In genomic region chr17:8285056-8285455, GRCm38 (mm10) we compare ENCODE assay signal across 8 mouse cellular contexts. TPM values are rescaled to one million over a fixed set of nuclear protein-coding genes. Genes with fewer than 3 reads are reported as not detected.
DNase-seq lines count a peak whose midpoint lies in the region; ATAC-seq and TF ChIP-seq lines count a peak whose summit lies in the region.

No protein-coding gene starts in this region.

- peak overlapping the region; percentile 80; the same call in 1 of the 2 replicates for H3K4me3 ChIP-seq in lung, postnatal 0 days (ENCODE audit: low read depth, low read length)
- peak overlapping the region; percentile 83 for H3K4me3 ChIP-seq in stomach, embryonic 15.5 days (replicated peaks)

- no peak for TF ChIP-seq CTCF in lung, postnatal 0 days (IDR thresholded peaks at IDR 0.05)

- H3K36me3 ChIP-seq in lung, postnatal 0 days (ENCODE audit: insufficient read depth, low read length), result no peaks in the 10 kb centered on the region
- 0 out of 2 replicates have a peak, but pooled peaks cover 3% of the 10 kb centered on the region for H3K36me3 ChIP-seq in stomach, embryonic 15.5 days

- peaks cover 8% of the 10 kb centered on the region; the same call in 1 of the 2 replicates for H3K4me1 ChIP-seq in lung, postnatal 0 days (ENCODE audit: insufficient read depth, low read depth, low read length)
- peaks cover 12% of the 10 kb centered on the region; the same call in 1 of the 2 replicates for H3K4me1 ChIP-seq in stomach, embryonic 15.5 days

- no peaks in the 10 kb centered on the region for H3K9me3 ChIP-seq in lung, postnatal 0 days (ENCODE audit: low read length)
- no peaks in the 10 kb centered on the region for H3K9me3 ChIP-seq in stomach, embryonic 15.5 days

- 33% methylated on average over 8 of the region's 8 CpGs for WGBS in lung, postnatal 0 days
- 32% methylated on average over 8 of the region's 8 CpGs for WGBS in stomach, embryonic 15.5 days

- DNase-seq in adrenal gland, adult (ENCODE audit: inconsistent age in 2 of 2, low spot score in 1 of 2), result peak; percentile 21 to 72
- no peak for DNase-seq in adrenal gland, adult 18-20 months (ENCODE audit: low spot score in 2 of 2)
- DNase-seq in lung, postnatal 0 days (ENCODE audit: low spot score), result no peak
- no peak for DNase-seq in lung, postnatal 14 days
- peak; percentile 60 for DNase-seq in liver
- DNase-seq in right cerebral cortex, postnatal 14 days, result no peak
- DNase-seq in layer of hippocampus, postnatal 14 days (ENCODE audit: low spot score in 2 of 2), result no peak

- H3K9ac ChIP-seq in lung, postnatal 0 days (replicated peaks; ENCODE audit: low read depth), result peak overlapping the region; percentile 76; the same call in 1 of the 2 replicates
- H3K9ac ChIP-seq in stomach, embryonic 15.5 days, result no peak overlapping the region

- no peak for ATAC-seq in lung, postnatal 0 days
- no peak for ATAC-seq in stomach, embryonic 15.5 days (ENCODE audit: insufficient read depth, low FRiP score, low read depth)

- no peaks in the 10 kb centered on the region for H3K27me3 ChIP-seq in lung, postnatal 0 days (replicated peaks; ENCODE audit: insufficient read depth, low read length)
- no peaks in the 10 kb centered on the region for H3K27me3 ChIP-seq in stomach, embryonic 15.5 days (replicated peaks)

- TF ChIP-seq EP300 in lung, postnatal 0 days (IDR thresholded peaks at IDR 0.05), result no peak

- H3K27ac ChIP-seq in lung, postnatal 0 days (ENCODE audit: low read length), result no peak overlapping the region
- no peak overlapping the region for H3K27ac ChIP-seq in stomach, embryonic 15.5 days

- peak overlapping the region; percentile 97 for H3K4me2 ChIP-seq in lung, postnatal 0 days (replicated peaks; ENCODE audit: low read depth, low read length)
- peak overlapping the region; percentile 98 for H3K4me2 ChIP-seq in stomach, embryonic 15.5 days

RNA-seq across cellular contexts. Expression of gene Mpc1, which starts 2.4 kb away (rescaled TPM):
- 100 to 1,000 TPM; 319 to 746 TPM for total RNA-seq in adrenal gland, adult 18-20 months (2021)
- 283 and 288 TPM in 2 replicates for polyA plus RNA-seq in lung, postnatal 0 days (2015; fragmentation: Nextera tagmentation; extraction: Ambion mirVana)
- 195 TPM in 2 replicates for polyA plus RNA-seq in stomach, embryonic 15.5 days (2015; fragmentation: Nextera tagmentation; extraction: Ambion mirVana)
- 100 to 1,000 TPM; 165 to 175 TPM for total RNA-seq in layer of hippocampus, postnatal 14 days (2021)

RNA-seq across cellular contexts. Expression of gene Sft2d1, which starts 25.8 kb away (rescaled TPM):
- 10 to 100 TPM; 38.1 to 43.2 TPM for total RNA-seq in adrenal gland, adult 18-20 months (2021)
- polyA plus RNA-seq in lung, postnatal 0 days (2015; fragmentation: Nextera tagmentation; extraction: Ambion mirVana), result 113 and 115 TPM in 2 replicates
- 72.2 and 75.6 TPM in 2 replicates for polyA plus RNA-seq in stomach, embryonic 15.5 days (2015; fragmentation: Nextera tagmentation; extraction: Ambion mirVana)
- total RNA-seq in layer of hippocampus, postnatal 14 days (2021), result 10 to 100 TPM; 55.7 to 58.9 TPM

RNA-seq across cellular contexts. Expression of gene Ccr6, which starts 49.2 kb away (rescaled TPM):
- total RNA-seq in adrenal gland, adult 18-20 months (2021), result not detected
- polyA plus RNA-seq in lung, postnatal 0 days (2015; fragmentation: Nextera tagmentation; extraction: Ambion mirVana), result 0.38 and 0.56 TPM in 2 replicates
- polyA plus RNA-seq in stomach, embryonic 15.5 days (2015; fragmentation: Nextera tagmentation; extraction: Ambion mirVana), result 0.37 and 1.0 TPM in 2 replicates
- total RNA-seq in layer of hippocampus, postnatal 14 days (2021), result not detected

RNA-seq across cellular contexts. Expression of gene Prr18, which starts 52.2 kb away (rescaled TPM):
- under 1 TPM; 0.30 to 0.35 TPM for total RNA-seq in adrenal gland, adult 18-20 months (2021)
- polyA plus RNA-seq in lung, postnatal 0 days (2015; fragmentation: Nextera tagmentation; extraction: Ambion mirVana), result 7.6 and 7.7 TPM in 2 replicates
- 0.55 and 0.57 TPM in 2 replicates for polyA plus RNA-seq in stomach, embryonic 15.5 days (2015; fragmentation: Nextera tagmentation; extraction: Ambion mirVana)
- 10 to 100 TPM; 12.2 to 13.6 TPM for total RNA-seq in layer of hippocampus, postnatal 14 days (2021)

Comparison
In these comparisons a context has a peak if more than half of its experiments do, and no peak if none do; other contexts are left out.
1. DNase-seq: peak in adrenal gland, adult (2 of 2) and liver (single experiment); none in adrenal gland, adult 18-20 months (0 of 2), lung, postnatal 0 days (single experiment), lung, postnatal 14 days (single experiment), right cerebral cortex, postnatal 14 days (single experiment) and layer of hippocampus, postnatal 14 days (0 of 2).